Mouse (Mus musculus) splenic B cell, adult 2 months (primary cell): ENCODE data around the gene Sdf4.

Experiments
- DNase-seq: peaks from one replicate; pipeline ENCODE4 v3.0.0-alpha.2; 2011; ENCODE audit warnings: low read depth, low spot score
- H3K27me3 ChIP-seq: 2 replicates; pipeline ENCODE4 v1.6.1; 2012; ENCODE audit warnings: mild to moderate bottlenecking, low read length, moderate library complexity, mixed read lengths; ENCODE audit not compliant: control insufficient read depth, poor library complexity, insufficient read depth, severe bottlenecking
- H3K36me3 ChIP-seq: 2 replicates; pipeline ENCODE4 v1.6.1; 2012; ENCODE audit warnings: mild to moderate bottlenecking, low read length, moderate library complexity, mixed read lengths; ENCODE audit not compliant: control insufficient read depth, poor library complexity, insufficient read depth, severe bottlenecking

Sdf4 gene

GRCm38 (mm10) chr4:155992241-155992905 is at the start of gene Sdf4, which contains the start of gene B3galt6:
Gene Sdf4 (plus strand): TSS chr4:155992872.
Gene B3galt6 (minus strand): TSS chr4:155992649.
- DNase-seq = peak; percentile 95
- Histone ChIP-seq H3K27me3 (no peaks in the 10 kb centered on the region), H3K36me3 (peaks cover 5% of the 10 kb centered on the region)

GRCm38 (mm10) chr4:155943049-155943452 is 49.6 kb upstream of the Sdf4 start:
- Histone ChIP-seq H3K27me3 (no peaks in the 10 kb centered on the region), H3K36me3 (no peaks in the 10 kb centered on the region)
- peak; percentile 22 for DNase-seq

GRCm38 (mm10) chr4:155943534-155944249 is 49.0 kb upstream of the Sdf4 start, which contains the start of gene Ube2j2:
Gene Ube2j2 (plus strand): TSS chr4:155943831.
- peak; percentile 93 for DNase-seq
- Histone ChIP-seq H3K36me3 (no peaks in the 10 kb centered on the region), H3K27me3 (no peaks in the 10 kb centered on the region)

GRCm38 (mm10) chr4:155944271-155944670 is 48.4 kb upstream of the Sdf4 start:
- Histone ChIP-seq H3K36me3 (no peaks in the 10 kb centered on the region), H3K27me3 (no peaks in the 10 kb centered on the region)
- DNase-seq = peak; percentile 44

- no peak for DNase-seq
- Histone ChIP-seq H3K36me3 (peaks cover 4% of the 10 kb centered on the region), H3K27me3 (no peaks in the 10 kb centered on the region)
Observed at GRCm38 (mm10) chr4:155947094-155947493, 45.6 kb upstream of the Sdf4 start.

GRCm38 (mm10) chr4:155955491-155955890 is 37.2 kb upstream of the Sdf4 start:
- no peak for DNase-seq
- H3K36me3 ChIP-seq = peaks cover 9% of the 10 kb centered on the region
- no peaks in the 10 kb centered on the region for H3K27me3 ChIP-seq

- Histone ChIP-seq H3K36me3 (peaks cover 4% of the 10 kb centered on the region; the same call in 1 of the 2 replicates), H3K27me3 (no peaks in the 10 kb centered on the region)
- DNase-seq = peak; percentile 88
Observed at GRCm38 (mm10) chr4:155959275-155959674, 33.4 kb upstream of the Sdf4 start.

GRCm38 (mm10) chr4:155962167-155962971 is 30.3 kb upstream of the Sdf4 start, which contains the start of gene C1qtnf12:
Gene C1qtnf12 (plus strand): TSS chr4:155962318.
- Histone ChIP-seq H3K36me3 (0 out of 2 replicates have a peak, but pooled peaks cover 1% of the 10 kb centered on the region), H3K27me3 (no peaks in the 10 kb centered on the region)
- DNase-seq = peak; percentile 44

GRCm38 (mm10) chr4:155963106-155963505 is 29.6 kb upstream of the Sdf4 start:
- Histone ChIP-seq H3K27me3 (no peaks in the 10 kb centered on the region), H3K36me3 (0 out of 2 replicates have a peak, but pooled peaks cover 1% of the 10 kb centered on the region)
- no peak for DNase-seq

GRCm38 (mm10) chr4:155964396-155964795 is 28.3 kb upstream of the Sdf4 start:
- H3K36me3 ChIP-seq = 0 out of 2 replicates have a peak, but pooled peaks cover 1% of the 10 kb centered on the region
- no peaks in the 10 kb centered on the region for H3K27me3 ChIP-seq
- no peak for DNase-seq

GRCm38 (mm10) chr4:155969043-155969653 is 23.5 kb upstream of the Sdf4 start:
- H3K27me3 ChIP-seq = no peaks in the 10 kb centered on the region
- no peak for DNase-seq
- no peaks in the 10 kb centered on the region for H3K36me3 ChIP-seq

- Histone ChIP-seq H3K36me3 (no peaks in the 10 kb centered on the region), H3K27me3 (no peaks in the 10 kb centered on the region)
Observed at GRCm38 (mm10) chr4:155970286-155970685, 22.4 kb upstream of the Sdf4 start.

GRCm38 (mm10) chr4:155972651-155973050 is 20.0 kb upstream of the Sdf4 start:
- Histone ChIP-seq H3K36me3 (no peaks in the 10 kb centered on the region), H3K27me3 (no peaks in the 10 kb centered on the region)
- no peak for DNase-seq

More at GRCm38 (mm10) chr4:155970286-155970685, 22.4 kb upstream of the Sdf4 start:
- no peak for DNase-seq

GRCm38 (mm10) chr4:155973239-155973638 is 19.4 kb upstream of the Sdf4 start:
- no peak for DNase-seq
- H3K36me3 ChIP-seq = no peaks in the 10 kb centered on the region
- H3K27me3 ChIP-seq = no peaks in the 10 kb centered on the region
